Mouse (Mus musculus) urinary bladder, postnatal 10 days (tissue): ENCODE data around the gene Lrp1.
"Not testable (repeated sequence)": the region's sequence is repeated elsewhere in the genome, so short reads cannot be mapped to it uniquely, and the experiment has no call there.

Source experiments
- DNase-seq: peaks from one replicate; pipeline ENCODE4 v3.0.0; 2022; ENCODE audit warnings: low spot score

Gene Lrp1

DNA sequence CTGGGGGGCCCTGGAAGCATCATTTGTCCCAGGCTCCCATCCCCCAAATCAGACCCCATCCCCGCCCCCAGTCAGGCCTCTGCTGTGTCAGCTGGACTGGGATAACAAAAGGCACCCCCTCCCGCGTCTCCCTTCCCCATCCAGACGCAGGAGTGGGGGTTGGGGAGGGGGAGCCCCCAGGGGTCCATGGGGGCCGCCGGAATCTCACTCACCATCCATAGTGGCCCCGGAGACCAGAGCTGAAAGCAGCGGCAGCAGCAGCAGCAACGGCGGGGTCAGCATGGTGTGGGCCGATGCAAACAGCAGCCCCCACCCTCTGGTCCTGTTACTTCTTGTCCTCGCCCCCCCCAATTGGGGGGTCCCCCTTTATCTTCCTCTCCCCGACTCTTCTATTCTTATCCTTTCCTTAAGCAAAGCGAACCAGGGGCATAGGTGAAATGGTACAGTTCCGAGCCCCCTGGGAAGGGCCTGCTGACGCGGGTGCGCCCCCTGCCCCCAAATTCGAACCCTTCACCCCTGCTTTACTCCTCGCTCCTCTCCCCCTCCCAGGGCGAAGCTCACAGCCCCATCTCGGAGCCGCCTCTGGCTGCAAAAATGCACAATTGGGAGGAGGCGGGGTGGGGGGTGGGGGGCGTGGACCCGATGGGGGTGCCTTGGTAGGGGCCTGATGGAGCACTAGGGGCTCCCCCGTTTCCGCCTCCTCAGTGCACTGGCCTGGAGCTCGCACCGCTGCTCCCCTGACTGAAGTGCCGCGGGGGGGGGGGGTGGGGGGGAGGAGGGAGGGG, at the start of gene Lrp1:
Gene Lrp1 (minus strand): TSS at position 743 of the 785 bp plus-strand sequence.
- DNase-seq: no peak

DNA sequence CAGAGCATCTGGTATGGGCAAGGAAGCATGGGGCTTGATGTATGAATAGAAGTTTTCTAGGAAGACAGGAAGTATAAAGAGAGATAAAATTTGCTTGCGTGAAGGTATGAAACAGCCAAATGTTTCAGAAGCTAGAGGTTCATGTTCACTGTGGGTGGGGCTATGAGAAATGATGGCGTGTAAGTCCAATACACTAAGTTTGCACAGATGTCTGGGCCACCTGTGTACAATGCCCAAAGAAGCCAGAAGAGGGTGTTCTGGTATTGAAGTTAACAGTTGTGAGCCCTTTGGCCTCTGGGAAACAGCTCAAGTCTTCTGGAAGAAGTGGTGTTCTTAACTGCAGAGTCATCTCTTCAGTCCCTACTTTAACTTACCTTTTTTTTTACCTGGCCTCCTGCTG, 49.2 kb upstream of the Lrp1 start:
- DNase-seq: no peak

DNA sequence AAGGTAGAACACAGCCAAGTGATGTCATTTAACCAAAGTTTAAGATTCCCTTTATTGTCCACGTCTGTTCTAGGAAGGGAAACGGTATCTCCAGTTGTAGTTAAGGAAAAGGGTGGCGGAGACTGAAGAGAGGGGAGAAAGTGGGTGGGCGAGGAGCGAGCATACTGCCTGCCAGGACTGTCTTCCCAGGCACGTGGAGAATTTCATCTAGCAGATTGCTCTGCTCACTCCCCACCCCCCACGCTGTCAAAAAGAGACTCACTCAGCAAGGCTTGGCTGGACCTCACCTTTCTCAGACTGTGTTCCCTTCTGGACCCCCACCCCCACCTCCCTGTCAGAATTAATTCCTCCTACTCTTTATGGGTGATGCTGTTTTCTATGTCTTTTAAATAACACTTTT, 48.2 kb upstream of the Lrp1 start:
- DNase-seq: no peak

DNA sequence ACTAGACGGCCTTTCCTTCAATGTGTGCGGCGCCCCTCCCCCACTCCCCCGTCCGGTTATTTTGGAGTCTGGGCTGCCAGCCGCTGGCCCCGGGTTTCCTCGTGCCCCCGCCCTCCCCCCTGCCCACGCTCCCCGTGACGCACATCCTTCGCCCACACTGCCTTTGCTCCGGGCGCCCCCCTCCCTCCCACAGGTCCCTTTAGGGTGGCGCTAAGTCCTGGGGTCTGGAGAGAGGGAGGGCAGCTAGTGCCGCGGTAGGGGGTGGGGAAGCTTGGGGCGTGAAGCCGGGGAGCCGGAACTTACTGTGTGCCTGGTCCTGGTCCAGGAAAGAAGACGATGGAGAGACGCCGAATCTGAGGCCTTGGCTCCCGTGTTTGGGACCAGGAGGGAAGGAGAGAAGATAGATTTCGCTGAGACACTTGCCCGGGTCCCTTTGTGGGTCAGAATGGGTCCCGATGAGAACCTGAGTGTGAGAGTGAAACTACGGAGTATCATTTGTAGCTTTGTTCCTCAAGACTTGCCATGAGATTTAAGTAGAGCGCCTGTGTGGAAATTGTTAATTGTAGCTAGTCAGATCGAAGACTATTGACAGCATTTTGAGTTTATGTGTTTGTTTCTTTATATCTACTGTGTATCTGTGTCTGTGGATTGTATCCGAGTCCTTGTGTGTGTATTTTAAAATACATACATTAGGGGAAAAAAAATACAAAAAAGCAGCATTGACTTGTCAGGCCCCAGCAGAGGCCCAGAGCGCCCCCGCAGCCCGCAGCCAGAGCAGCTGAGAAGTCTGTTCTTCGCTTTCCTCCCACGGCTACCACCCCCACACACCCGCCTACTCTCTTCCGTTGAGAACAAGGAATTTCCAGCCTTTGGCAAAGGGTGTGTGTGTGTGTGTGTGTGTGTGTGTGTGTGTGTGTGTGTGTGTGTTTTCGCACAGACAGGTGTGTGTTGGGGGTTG, 47.4 kb upstream of the Lrp1 start, which contains the start of gene Nab2:
Gene Nab2 (minus strand): TSS at position 476 of the 958 bp plus-strand sequence.
- DNase-seq: no peak

DNA sequence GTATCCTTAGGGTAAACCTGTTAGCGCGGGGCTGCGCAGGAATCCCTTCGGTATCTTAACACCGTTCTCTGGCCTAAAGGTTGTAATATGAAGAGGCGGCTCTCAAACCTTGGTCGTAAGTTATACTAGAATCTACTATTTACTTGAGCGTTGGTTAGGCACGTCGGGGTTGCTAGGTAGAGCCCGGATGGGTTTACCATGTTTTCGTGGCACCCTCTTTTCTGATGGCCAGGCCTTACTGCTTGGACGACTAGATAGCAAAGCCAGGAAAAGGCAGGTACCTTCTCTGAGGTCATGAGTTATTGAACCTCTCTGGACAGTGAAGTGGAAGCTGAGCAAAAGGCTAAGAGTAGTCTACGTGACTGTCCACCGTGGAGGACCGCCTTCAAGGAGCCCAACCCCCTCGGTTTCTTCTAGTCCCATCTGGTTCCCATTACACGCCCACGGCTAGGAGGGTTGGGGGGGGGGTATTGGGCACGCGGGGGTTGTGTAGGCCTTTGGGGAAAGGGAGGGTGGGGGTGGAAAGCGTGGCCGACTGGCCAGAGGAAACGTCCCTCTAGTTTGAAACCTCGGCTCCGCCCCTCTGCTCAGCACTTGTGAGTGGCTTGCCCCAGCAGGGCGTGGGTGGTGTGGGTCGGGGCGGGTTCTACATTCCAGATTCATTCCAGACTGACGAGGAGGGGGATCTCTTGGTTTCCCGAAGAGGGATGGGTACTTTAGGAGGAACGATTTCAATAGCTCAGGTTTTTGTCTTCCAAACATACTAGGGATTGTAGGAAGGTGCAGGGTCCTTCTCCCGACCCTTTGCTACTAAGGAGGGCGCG, 46.5 kb upstream of the Lrp1 start:
- DNase-seq: no peak

DNA sequence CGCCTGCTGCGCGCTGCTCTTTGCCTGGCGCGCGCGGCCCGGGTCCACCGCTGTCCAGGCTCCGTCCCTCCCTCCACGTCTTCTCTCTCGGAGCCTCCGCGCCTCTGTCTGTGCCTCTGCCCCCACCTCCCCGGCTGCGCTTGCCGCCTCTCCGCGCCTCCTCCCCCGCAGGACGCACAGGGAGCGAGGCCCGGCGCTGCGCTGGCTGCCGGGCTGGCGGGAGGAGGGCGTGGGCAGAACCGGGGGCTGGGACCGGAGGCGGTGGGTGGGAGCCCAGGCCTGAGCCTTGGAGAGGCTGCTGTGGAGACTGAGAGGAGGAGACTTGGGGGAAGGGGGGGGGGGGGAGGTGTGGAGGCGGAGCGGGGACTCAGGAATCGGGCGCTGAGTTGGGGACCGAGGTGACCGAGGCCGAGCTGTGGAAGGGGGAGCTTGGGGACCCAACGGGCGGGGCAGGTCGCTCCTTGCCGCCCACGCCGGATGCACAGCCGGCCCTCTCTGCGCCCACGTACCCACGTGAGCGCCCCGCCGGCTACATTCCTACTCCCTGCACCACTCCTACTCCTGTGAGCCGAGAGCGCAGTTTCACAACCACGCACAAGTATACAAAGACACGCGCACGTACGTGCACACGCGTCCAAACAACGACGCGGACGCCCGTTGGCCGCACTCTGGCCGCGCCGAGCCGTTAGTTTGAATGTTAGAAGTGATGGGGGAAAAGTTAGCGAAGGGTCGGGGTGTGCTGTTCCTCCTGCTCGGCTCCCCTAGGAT, 45.7 kb upstream of the Lrp1 start, which contains the start of gene Nemp1:
Gene Nemp1 (plus strand): TSS at position 401 of the 768 bp plus-strand sequence.
- no peak for DNase-seq

DNA sequence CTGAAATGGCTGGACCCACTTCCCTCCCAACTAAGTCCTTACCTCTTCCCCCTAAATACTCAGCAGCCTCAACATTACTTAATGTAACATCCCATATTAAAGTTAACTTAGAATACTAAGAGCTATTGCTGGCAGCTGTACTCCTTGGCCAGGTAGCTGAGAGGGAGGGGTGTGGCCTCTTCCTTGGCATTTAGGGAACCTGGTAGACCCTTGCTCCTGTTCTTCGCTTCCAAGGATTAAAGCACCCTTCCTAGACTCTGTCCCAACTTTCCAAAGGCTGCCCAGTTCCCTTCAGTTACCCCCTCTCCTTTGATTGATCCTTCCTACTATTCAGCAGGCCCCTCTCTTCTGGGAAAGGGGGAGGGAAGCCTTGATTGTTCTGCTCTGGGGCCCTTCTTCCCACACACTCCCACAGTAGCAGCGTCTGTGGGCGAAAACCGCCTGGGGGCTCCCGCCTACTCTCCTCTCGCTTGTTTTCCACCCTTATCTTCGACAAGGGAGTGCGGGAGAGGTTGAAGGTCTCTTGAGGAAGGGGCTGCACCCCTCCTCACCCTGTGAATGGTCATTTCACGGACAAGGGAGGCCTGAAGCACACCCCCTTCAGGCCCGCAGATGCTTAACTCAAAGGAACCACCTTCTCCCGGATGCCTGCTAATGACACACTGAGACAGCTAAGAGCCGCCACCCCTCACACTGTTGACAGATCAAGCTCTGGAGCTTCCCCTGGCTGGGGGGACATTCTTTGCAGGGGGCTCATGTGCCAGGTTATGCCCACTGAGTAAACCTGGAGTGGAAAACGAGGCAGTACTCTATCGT, 44.6 kb upstream of the Lrp1 start:
- DNase-seq: no peak

DNA sequence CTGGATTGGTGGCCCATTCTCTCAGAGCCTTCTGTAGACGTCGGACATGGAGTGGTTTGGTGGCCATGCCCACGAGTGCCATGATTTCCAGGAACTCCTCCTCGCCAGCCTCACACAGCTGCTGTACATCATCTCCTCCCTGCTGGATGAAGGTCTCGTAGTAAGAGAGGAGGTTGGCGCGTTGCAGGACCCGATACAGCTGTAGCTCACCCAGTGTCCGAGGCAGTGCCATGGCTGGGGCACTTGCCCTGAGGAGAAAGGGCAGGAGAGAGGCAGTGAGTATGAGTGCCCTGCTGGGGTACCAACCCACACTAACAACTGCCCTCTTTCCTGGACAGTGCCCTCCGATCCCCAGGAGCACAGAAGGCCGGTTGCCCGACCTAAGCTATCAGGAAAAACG, 43.9 kb upstream of the Lrp1 start:
- DNase-seq: no peak

DNA sequence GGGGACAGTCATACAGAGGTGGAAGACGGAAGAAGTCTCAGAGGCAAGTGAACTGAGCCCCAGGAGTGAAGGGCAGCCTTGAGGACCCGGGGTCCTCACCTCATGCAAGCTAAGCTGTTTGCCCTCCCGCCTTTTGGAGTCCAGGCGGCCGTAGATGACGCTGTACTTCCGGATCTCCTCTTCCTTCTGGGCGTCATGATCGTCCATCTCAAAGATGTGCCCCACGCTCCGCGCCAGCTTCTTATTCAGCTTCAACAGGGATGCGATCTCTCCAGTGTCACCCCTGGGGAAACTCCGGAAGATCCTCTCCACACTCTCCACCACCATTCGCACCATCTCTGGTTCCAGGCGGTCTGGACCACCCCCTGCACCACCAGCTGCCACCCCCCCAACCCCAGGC, 43.2 kb upstream of the Lrp1 start:
- no peak for DNase-seq

DNA sequence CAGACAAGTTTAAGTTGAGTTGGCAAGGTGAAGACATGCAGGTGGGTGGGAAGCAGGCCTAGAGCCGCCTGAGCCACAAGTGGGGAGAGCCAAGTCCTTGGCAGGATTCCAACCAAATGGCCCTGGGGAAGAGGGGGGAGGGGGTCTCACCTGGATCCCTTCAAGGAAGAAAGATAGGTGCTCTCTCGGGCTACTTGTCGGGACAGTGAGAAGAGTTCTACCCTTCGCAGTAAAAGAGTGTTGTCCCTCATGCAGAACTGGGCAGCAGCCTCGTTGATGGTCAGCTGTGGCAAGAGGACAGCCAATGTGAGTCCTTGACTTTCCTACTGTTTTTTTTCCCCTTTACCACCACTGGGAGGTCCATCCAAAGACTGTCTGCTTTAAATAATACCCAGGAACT, 42.6 kb upstream of the Lrp1 start:
- no peak for DNase-seq

DNA sequence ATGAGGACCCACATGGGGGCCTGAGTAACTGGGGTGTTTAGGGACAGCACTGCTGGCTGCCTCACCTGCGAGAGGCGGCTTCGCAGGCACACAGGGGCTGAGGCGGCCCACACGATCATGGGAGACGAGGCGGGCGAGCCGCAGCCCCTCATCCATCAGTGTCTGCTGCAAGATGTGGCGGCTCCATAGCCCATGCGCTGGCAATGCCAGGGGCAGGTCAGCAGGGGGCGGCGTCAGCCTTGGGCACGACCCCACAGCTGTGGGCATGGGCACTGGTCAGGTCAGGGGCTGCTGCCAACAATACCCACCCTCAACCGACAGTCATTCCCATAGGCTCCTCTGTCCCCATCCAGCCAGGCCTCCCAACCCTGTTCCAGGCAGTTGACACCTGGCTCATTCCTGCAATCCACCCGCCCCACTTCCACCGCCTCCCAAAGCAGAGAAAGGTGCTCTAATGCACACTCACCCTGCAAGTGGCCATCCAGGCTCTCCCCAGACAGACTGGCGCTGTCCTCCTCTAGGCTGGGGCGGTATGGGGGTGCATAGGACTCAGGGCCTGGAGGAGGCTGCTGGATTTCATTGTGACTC, 41.8 kb upstream of the Lrp1 start:
- no peak for DNase-seq

DNA sequence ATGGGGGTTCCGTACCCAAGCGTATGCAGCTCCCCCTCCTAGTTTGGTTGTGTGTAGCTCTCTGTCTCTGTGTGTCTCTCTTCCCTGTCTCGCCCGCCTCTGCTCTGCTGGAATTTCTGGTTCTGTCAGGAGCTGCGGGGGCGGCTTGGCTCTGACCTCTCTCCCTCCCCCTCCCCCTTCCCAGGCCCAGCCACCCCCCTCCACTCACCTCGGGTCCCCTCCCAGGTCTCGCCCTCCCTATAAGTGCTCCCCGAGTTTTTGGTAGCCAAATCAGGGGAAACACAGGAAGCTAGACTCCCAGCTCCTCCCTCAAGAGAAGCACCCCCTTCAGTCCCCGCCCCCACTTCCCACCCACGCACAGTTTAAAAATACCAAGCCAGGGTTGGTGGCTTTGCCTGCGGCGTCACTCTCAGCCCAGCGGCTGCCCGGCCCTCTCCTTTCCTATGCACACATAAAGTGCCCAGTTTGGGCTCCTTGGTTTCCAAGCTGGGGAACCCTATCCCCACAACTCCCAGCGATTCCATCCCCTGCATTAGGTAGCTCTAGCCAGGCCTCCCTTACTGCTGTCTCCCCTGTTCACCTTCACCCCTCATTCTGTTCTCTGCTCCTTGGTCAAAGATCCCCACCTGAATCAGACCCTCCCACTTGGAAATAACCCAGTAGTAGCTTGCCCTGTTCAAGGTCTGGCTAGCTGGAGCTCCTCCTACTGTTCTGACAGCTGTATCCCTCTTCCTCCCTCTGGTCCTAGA, 41.1 kb upstream of the Lrp1 start:
- DNase-seq: no peak

DNA sequence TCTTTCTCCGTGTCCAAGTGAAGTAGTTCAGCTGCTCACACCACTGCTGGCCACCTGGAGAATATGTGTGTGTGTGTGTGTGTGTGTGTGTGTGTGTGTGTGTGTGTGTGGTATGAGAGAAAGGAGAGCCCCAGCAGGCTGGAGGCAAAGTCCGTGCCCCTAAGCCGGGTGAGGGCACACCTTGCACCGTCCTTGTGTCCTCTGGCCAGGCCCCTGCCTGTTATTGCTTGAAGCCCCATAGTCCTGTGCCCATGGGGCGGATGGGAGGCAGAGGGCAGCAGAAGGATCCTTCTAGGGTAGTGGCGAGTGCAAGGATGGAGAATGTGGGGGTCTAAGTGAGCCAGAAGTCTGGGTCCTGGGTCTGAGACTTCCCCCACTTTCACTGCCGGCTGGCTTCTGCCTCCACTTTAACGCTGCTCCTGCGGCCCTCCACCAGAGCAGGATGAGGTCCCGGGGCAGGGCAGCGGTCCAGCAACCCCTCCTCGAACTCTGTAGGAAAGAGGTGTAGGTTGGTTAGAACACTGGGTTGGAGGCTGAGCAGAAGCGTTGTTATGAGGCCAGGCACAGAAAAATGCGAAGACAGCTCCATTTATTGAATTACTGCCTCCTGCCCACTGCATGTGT, 40.5 kb upstream of the Lrp1 start:
- DNase-seq: no peak

DNA sequence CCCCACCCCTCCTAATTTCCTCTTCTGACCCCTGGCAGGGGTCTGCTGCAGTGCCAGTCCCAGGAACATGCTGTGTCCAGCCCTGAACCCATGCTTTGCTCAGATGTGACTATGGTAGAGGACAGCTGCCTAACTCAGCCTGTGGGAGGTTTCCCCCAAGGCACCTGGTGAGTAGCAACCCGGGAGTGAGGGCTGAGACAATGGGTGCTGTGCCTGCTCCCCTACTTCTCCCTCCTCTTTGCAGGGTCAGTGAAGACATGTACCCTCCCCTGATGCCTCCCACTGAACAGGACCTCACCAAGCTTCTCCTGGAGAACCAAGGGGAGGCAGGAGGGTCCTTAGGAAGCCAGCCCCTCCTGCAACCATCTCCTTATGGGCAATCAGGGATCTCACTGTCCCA, 38.6 kb upstream of the Lrp1 start:
- no peak for DNase-seq

DNA sequence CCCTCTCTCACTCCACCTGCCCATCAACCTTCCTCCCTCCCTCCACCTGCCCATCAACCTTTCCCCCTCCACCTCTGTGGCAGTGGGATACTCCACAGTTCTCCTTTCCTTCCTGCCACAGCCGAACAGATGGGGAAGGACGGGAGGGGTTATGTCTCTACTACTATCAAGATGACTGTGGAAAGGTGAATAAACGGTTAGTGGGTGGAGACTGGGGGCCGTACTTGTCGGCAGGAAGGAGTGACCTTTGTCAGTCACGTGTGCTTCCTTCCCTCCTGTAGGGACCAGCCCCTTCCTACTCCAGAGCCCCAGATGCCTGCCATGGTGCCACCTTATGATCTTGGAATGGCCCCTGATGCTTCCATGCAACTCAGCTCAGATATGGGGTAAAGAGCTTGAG, 37.1 kb upstream of the Lrp1 start:
- DNase-seq: no peak

DNA sequence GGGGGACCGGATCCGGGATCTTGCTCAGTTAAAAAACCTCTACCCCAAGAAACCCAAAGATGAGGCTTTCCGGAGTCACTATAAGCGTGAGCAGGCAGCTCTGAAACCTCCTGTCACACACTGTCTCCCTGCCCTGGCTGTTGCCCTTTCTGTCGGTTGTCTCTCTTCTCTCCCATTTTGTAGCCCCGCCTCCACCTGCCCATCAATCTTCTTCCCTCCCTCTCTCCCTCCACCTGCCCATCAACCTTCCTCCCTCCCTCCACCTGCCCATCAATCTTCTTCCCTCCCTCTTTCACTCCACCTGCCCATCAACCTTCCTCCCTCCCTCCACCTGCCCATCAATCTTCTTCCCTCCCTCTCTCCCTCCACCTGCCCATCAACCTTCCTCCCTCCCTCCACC, 36.7 kb upstream of the Lrp1 start:
- not testable (repeated sequence) for DNase-seq

DNA sequence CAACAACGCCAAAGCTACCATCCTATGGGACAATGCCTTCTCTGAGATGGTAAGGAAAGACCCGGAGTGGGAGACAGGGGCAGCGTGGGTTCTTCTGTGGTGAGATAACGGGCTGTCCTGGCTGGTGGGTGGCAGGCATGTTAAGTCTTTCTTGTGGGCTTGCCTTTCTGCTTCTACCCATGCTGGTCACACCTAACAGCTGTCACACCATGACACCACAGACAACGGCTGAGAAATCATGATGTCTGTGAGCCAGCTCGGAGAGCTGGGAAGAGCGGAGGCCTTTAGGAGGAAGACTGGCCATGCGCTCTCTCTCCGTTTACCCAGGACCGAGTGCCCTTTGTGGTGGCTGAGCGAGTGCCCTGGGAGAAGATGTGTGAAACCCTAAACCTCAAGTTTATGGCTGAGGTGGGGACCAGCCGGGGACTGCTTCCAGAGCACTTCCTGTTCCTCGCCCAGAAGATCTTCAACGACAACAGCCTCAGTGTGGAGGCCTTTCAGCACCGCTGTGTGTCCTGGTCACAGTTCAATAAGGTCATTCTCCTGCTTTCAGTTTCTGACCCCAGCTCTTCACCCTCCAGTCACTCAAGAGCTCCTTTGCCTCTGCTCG, 34.1 kb upstream of the Lrp1 start:
- no peak for DNase-seq

DNA sequence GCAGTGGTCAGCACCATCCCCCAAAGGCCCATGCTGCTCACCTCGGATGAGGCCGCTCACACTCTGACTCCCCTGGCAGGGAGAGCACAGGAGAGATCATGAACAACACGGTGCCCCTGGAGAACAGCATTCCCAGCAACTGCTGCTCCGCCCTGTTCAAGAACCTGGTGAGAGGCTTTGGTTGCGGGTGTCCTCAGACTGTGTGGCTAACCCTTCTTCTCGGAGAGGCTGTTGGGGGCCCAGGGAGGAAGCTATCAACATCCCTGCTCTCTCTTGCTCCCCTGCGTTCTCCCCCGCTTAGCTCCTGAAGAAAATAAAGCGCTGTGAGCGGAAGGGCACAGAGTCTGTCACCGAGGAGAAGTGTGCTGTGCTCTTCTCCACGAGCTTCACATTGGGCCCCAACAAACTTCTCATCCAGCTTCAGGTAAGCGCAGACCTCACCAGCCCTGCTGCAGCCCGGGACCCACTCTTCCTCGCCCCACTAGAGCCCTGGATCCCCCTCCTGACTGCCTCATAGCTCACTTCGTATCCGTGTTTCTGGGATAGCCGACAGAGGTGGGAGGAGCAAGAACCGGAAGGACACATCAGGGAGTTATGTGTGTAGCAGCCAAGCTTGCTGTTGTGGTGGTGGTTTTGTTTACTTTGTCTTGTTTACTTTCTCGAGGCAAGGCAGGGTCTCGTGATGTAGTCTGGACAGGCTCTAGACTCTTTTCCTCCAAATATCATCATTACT, 32.1 kb upstream of the Lrp1 start:
- no peak for DNase-seq
